Mouse (Mus musculus) stomach, postnatal 0 days (tissue): ENCODE results near the gene Bmpr2.

Experiments
- CTCF ChIP-seq: IDR thresholded peaks from 2 replicates; pipeline ENCODE4 v1.5.1; 2016; ENCODE audit warnings: antibody characterized with exemption, low read depth, mild to moderate bottlenecking, moderate library complexity
- EP300 ChIP-seq: optimal IDR thresholded peaks from 2 replicates; pipeline ENCODE3; 2016; ENCODE audit warnings: antibody characterized with exemption

GRCm38 (mm10) chr1:59758325-59758724, 4.9 kb upstream of the Bmpr2 start:
- TF ChIP-seq CTCF = no peak
- TF ChIP-seq EP300 = no peak
